Mouse (Mus musculus) G1E-ER4 (cell line): ENCODE measurements at regions not wholly inside any gene's neighbourhood (a gene's known extent, or its start where the extent isn't known, plus 50 kb on each side); places are given as distances from the start of the nearest gene placed in this dataset.

Experiments
- GATA1 ChIP-seq: IDR thresholded peaks from one replicate; pipeline ENCODE4 v1.8.0; 2012; ENCODE audit warnings: low read length, inconsistent platforms

DNA sequence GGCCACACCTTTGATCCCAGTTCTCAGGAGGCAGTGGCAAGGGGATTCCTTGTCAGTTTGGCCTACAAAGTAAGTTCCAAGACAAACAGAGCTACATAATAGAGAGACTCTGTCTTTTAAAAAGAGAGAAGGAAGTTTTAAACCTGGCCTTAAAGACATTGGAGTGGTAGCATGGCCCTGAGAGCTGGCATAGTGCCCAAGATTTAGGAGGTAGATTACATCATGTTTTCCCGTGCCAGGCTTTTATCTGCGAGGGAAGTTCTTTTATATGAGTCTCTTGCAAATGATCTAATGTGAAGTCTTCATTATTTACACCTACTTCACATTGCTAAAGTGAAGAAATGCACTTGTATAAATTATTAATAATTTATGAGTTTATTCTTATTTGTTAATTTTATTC is 119.8 kb downstream of the Cd24a start:
- no peak for TF ChIP-seq GATA1

GRCm38 (mm10) chr10:43700371-43701289 is 122.5 kb downstream of the Cd24a start:
- no peak for TF ChIP-seq GATA1

DNA sequence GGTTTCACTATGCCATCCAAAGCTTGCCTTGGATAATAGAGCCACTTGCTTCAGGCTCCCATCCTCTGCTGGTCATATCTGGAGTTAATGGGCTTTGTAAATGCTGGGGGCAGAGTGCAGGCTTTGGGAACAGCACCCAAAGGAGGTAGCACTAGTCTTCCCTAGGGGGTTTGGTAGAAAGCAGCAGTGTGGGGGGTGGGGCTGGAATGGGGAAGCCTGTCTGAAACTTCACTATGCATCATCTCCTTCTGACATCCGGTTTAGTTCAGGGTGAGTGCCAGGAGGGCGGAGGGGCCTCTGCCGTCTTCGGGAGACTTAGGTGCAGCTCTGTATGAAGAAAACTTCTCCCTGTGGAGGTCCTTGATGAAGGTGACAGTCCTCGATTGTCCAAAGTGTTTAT is 124.8 kb downstream of the Cd24a start:
- no peak for TF ChIP-seq GATA1

DNA sequence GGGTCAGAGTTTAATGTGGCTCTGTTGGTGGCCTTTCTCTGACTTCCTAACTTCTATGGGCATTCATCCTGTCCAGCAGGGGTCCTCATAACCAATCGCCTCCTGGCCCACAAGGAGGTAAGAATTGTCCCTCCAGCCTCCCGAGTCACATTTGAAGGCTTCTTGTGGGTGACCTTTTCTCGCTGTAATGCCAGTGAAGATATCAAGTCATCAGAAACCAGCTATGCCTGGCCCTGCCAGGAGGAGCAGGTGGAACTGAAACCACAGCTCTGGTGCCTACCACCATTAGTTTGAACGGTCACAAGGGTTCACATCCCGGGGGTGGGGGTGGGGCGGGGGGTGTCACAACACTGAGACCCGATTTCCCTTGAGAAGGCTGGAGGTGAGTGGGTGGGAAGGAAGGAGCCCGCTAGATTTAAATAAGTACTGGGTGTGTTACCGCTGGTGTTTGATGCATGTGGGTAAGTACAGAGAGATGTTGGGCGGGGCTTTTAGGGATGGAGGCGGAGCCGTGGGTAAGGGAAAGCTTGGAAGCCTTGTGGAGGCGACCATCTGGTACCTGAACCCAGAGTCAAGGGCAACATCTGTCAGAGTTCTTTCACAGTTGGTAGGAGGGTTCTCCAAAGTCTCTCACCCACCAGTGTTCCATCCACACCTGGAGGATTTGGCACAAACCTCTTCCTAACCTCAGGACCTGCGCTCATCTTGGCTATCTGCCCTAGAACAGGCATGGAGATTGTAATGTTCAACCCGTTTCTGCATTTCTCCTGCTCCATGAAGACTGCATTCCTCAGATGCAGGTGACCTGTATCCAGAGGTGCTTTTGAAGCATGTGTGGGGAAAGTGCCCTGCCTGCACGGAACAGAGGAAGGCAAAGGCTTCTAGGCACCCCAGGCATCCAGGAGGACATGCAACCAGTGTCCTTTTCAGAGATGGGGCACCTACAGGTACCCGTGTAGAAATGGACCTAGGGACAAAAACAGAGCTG is 128.2 kb downstream of the Cd24a start:
- no peak for TF ChIP-seq GATA1

DNA sequence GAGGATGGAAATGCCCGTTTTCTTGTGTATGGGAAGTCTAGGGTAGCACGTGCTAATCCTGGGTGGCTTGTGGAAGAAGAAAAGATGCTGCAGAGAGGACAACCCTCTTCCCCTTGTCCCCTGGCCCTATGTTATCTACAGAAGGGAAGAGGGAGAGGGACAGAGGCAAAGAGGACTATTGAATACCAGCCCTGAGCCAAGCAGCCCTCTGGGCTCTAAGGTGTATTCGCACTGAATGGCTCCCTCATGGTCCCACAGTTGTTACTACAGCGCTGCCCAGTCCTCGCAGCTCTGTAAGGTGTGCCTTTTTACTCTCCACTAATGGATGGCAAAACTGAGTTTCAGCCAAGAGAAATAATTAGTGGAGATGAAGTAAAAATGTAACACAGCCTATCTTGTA is 128.9 kb downstream of the Cd24a start:
- no peak for TF ChIP-seq GATA1

DNA sequence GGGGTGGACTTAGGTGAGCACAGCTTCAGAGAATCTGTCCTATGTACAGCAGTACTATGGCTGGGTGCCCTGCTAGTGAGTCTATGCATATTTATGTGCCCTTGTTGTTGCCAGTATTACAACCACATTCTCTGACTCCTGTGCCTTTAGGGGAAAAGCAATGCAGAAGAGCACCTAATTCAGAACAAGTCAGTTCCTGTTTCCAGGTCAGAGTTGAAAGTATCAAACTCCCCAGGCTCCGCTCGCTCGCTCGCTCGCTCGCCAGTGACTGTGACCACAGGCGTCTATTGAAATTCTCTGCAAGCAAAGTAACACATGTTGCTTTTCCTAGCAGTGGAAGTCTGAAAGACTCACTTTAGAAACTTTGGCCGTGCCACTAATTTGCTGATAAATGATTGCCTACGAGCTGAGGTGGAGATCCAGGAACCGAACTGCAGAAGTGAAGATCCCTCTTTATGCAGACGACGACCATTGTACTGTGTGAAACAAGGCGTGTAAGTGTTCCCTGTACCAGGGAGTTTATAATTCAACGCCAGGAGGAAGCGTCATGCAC is 129.8 kb downstream of the Cd24a start:
- no peak for TF ChIP-seq GATA1

DNA sequence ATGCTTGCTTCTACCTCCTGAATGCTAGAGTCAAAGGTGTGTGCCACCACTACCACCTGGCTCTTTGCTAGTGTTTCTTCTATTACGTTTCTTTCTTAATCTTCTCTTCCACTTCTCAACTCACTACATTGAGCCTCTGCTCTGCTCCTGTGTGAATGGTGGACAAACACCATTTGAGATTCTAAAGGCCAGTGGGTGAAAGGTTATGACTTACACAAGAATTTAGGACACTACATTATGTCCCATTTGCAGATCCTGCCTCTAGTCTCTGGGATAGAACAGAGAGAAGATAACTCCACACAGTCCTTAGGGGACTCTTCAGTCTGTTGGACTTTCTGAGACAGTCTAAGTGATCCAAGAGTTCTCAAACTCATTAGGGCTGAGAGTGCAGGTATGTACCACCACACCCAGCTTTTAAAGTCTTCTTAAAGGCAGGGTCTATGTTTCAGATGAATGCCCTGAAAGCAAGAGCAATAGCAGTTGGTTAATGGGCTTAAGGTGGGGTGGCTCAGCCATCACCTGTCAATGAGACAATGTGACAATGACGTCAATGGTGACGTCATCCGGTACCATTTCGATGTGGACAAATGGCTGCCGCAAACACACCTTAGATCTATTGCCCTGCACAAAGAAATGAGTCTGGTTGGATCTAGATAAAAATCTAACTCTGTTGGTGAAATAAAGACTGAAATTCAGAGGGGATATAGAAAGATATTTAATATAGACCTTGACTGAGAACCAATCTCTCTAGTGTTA is 131.4 kb downstream of the Cd24a start:
- TF ChIP-seq GATA1, result no peak

DNA sequence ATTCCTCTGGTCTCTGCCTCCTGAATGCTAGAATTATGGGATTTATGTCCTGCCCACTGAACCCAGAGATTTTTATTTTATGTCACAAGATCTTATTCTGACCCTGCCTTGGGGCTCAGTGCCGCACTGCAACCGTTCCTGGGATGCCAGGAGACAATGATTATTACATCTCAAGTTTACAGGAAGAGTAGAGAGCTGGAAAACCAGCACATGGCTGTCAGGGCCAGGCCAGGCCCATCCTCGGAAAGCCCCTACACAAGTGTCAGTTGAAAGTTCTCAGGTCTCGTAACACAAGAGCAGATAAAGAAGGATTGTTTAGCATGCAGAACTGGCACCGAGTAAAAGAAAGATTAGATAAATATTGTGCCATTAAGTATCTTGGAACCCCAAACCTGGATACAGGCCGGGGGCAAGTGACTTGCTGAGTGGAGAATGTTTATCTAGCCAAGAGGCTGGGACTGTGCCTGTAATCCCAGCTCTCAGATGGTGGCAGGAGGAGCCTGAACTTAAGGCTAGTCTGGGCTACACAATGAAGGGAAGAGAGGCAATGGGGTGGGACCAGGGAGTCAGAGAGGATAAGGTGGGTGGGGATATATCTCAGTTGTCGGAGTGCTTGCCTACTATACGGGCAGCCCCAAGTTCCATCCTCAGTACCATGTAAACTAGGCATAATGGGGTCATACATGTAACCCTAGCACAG is 132.3 kb downstream of the Cd24a start:
- TF ChIP-seq GATA1, result no peak

DNA sequence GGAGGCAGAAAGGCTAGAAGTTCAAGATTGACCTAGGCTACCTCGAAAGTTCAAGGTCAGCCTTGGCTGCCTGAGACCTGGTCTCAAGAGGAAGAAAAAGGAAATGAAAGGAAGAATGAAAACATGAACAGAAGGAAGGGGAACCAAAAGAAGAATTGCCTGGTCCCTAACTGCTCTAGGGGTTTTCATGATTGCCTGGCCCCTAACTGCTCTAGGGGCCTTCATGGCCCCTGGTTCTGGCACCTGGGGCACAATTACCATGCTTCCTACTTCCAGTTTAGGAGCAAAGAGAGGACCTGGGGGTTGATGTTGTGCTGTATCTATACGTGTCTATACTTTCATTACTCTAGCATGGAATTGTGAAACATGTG is 132.8 kb downstream of the Cd24a start:
- no peak for TF ChIP-seq GATA1

DNA sequence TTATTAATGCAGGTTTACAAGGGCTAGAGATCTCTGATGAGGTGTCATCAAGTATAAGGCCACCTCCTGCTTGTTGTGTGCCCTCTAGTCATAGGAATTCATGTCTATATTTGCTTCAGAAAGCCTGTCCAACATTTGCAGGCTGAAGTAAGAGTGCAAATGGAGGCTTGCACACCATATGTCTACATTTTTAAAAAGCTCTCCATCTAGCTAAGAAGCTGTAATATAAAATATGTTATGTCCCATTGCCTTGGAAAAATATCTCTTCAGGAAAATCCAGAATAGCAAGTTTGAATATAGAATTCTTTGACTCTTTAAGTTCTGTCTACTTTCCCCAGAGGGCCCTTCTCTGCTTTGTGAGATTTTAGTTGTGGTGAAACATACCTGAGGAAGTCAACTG is 134.6 kb downstream of the Cd24a start:
- no peak for TF ChIP-seq GATA1

DNA sequence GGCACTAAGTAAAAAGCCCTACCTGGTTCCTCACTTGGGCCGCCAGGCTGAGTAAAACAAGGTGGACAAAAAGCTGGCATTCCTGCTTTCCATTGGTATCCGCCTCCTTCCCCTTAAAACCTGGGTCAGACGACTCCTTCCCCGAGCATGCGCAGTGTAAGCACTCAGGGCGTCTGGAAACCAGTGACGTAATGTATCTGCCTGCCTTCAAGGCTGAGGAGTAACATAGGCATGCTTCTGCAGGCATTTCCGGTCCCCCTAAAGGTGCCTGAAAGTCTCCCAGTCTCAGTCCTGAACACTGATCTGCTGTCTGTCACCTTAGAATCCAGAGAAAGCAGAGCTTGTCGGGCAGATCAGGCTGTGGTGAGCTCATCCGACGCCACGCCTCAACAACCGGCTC is 140.7 kb downstream of the Cd24a start:
- TF ChIP-seq GATA1, result no peak

- no peak for TF ChIP-seq GATA1
Observed at GRCm38 (mm10) chr10:43721356-43721755, 143.3 kb downstream of the Cd24a start.

GRCm38 (mm10) chr10:43722164-43722563 is 144.1 kb downstream of the Cd24a start:
- TF ChIP-seq GATA1, result no peak

DNA sequence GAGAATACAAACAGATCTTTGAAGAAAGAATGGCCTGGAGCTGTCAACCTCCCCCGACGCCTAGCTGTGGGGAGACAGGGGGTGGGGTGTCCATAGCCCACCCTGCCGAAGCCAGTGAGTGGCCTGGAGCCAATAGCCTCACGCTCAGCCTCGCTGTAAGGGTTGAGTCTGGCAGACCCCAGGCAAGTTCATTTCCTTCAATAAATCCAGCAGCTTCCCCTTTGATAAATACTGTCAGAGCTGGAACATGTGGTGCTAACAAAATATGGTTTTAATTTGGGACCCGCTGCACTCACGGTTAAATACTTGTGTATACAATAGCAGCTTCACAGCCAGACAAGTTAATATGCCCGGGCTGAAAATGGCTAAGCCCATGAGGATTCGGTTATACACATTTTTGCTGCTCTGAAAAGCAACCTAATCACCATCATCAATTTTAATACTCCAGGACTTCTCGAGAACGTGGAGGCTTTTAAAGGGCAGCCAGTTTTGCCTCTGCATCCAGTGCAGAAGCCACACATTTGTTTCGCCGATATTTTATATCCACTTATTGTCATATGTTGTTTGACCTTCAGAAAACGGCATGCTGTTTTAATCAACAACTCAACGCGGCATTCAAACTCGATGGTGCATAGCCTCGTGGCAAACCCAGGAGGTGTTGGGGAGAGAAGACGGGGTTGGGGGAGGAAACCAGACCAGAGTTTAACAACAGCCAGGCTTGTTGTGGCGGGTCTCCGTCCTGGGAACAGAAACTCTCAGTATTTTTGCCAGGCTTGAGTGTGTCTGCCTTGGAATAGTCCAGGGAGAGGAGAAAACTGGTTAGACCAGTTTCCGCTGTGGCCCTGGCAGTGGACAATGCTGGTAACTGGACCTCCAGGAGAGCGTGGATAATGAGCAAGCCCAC is 144.9 kb downstream of the Cd24a start:
- TF ChIP-seq GATA1, result no peak
